Mouse (Mus musculus) heart, embryonic 16.5 days (tissue): ENCODE data around the gene Prkn. TPM values are rescaled to one million over a fixed set of nuclear protein-coding genes. Genes with fewer than 3 reads are reported as not detected.

Source experiments
- ATAC-seq: fragments of 200-750 bp; cut with Nextera tagmentation; replicated peaks from 2 replicates; pipeline ENCODE4 v1.8.0; 2017; ENCODE audit warnings: moderate number of reproducible peaks; ENCODE audit not compliant: insufficient read depth, low FRiP score; ENCODE audit errors: extremely low read depth
- H3K27ac ChIP-seq: fragments of 300-500 bp; sonication (generic); 2 replicates; pipeline ENCODE4 v1.5.1; 2014; ENCODE audit warnings: mild to moderate bottlenecking, low read length, control low read depth, moderate library complexity
- H3K27me3 ChIP-seq: fragments of 300-500 bp; sonication (generic); 2 replicates; pipeline ENCODE4 v1.6.1; 2014; ENCODE audit warnings: low read length, mixed read lengths; ENCODE audit not compliant: control insufficient read depth, insufficient read depth
- H3K36me3 ChIP-seq: fragments of 300-500 bp; sonication (generic); 2 replicates; pipeline ENCODE4 v1.6.1; 2014; ENCODE audit not compliant: control insufficient read depth, insufficient read depth
- H3K4me1 ChIP-seq: fragments of 300-500 bp; sonication (generic); 2 replicates; pipeline ENCODE4 v1.6.1; 2014; ENCODE audit warnings: low read length, mixed read lengths; ENCODE audit not compliant: control insufficient read depth, insufficient read depth
- H3K4me2 ChIP-seq: fragments of 300-500 bp; sonication (generic); 2 replicates; pipeline ENCODE4 v1.6.1; 2014; ENCODE audit warnings: low read depth, mild to moderate bottlenecking, control low read depth, low read length
- H3K4me3 ChIP-seq: fragments of 300-500 bp; sonication (generic); 2 replicates; pipeline ENCODE4 v1.5.1; 2014; ENCODE audit warnings: mild to moderate bottlenecking, control low read depth, low read length
- H3K9ac ChIP-seq: fragments of 300-500 bp; sonication (generic); 2 replicates; pipeline ENCODE4 v1.6.1; 2014; ENCODE audit warnings: low read length, control low read depth
- H3K9me3 ChIP-seq: fragments of 300-500 bp; sonication (generic); replicated peaks from 2 replicates; pipeline ENCODE4 v1.6.1; 2016; ENCODE audit warnings: low read length; ENCODE audit not compliant: control insufficient read depth
- WGBS: fragments of 180-500 bp; shearing (Covaris S2); extraction: QIAGEN DNeasy Blood & Tissue Kit; methylation state at CpG from one replicate; pipeline ENCODE4 v1.1.7; 2014; 5-methylcytosine and 5-hydroxymethylcytosine counted together
- polyA plus RNA-seq: library from polyadenylated mRNA; unstranded; fragments of >200 nt; fragmentation: Nextera tagmentation; extraction: Ambion mirVana; gene quantifications from 2 replicates; pipeline ENCODE4 v1.2.1, GENCODE M21; 2015

Gene Prkn
- polyA plus RNA-seq, 1 experiment from 2014 or later, result 2.4 TPM

DNA sequence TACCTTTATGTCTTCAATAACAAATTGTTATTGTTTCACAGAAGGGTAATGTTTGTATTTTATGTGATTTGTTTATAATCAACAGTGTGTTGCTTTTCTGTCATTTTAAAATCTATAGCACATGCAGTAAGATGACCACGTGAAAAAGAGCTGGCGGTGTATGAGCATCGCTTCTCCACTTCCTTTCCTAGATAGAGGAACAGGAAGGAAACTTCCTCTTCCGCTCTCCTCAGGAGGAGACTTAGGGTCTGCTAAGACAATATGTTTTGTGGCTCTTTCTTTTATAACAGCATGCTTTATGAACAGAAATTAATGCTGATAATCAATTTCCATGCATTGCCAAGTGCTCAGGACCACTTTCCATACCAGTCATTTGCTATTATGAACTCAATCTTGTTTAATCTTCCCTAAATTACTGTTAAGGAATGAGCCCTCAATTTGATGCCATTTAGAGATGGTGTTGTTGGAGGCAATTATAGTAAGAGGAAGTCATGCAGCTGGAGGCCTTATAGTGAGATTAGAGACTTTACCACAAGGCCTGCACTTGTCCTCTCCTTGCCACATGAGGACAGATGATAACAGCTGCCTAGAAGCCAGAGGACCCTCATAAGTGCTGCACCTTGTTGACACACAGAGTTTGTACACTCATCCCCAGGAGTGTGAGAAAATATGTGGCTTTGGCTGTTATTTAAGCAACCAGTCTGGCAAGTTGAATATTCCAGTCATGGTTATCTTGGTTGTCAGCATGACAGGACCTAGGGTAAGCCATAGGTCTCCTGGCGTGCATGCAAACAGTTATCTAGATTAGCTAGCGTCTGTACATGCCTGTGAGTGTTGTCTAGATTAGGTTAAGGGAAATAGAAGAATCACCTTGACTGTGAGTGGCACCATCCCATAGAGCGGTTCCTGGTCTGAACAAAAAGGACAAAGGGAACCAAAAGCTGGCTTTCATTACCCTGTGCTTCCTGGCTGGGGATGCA lies 34.3 kb downstream of the Prkn start:
- ATAC-seq, result no peak
- Histone ChIP-seq H3K27me3 (no peaks in the 10 kb centered on the region), H3K9ac (no peak overlapping the region), H3K9me3 (no peaks in the 10 kb centered on the region), H3K36me3 (no peaks in the 10 kb centered on the region), H3K4me2 (no peak overlapping the region), H3K27ac (no peak overlapping the region), H3K4me3 (no peak overlapping the region), H3K4me1 (peaks cover 2% of the 10 kb centered on the region; the same call in 1 of the 2 replicates)
- 66% methylated on average over 7 of the region's 7 CpGs for WGBS

DNA sequence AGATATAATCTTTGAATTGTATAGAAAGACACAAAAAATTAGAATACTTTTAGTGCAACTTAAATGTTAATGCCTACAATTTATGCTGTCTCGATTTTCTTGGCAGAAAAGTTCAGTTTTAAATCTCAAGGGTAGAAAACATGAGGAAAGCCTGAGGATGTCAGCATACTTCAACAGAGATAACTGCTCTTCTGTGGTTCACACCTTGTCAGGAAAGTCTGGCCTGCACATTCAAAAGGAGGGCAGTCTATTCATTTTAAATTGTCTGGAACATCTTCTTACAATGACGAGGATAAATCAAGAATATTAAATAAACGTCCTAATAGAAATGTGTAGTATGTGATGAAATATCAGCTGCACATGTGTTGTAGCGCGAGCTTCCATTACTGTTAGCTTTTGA lies 38.8 kb downstream of the Prkn start:
- Histone ChIP-seq H3K9me3 (no peaks in the 10 kb centered on the region), H3K27ac (no peak overlapping the region), H3K36me3 (no peaks in the 10 kb centered on the region), H3K4me3 (no peak overlapping the region), H3K9ac (no peak overlapping the region), H3K27me3 (no peaks in the 10 kb centered on the region), H3K4me2 (no peak overlapping the region), H3K4me1 (peaks cover 2% of the 10 kb centered on the region; the same call in 1 of the 2 replicates)
- ATAC-seq, result no peak
- 74% methylated on average over 5 of the region's 5 CpGs for WGBS

DNA sequence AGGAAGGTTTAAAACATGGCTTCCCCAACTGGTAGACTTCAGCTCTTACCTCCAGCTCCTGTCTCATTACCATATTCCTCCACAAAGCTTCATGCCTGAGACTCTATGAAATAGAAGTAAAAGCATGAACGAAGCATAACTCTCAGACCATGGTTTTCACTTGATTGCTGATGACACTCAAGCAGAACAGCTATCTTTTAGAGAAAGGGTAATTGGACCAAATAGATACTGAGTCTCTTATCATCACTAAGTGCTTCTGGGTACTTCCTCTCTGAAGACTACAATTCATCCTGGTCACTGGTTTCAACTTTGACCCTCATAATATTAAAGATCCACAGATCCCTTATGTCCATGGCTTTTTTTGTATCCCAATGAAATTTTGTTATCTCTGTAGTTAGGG lies 42.1 kb downstream of the Prkn start:
- Histone ChIP-seq H3K27ac (no peak overlapping the region), H3K4me1 (no peaks in the 10 kb centered on the region), H3K4me3 (no peak overlapping the region), H3K4me2 (no peak overlapping the region), H3K36me3 (no peaks in the 10 kb centered on the region), H3K9me3 (no peaks in the 10 kb centered on the region), H3K27me3 (no peaks in the 10 kb centered on the region), H3K9ac (no peak overlapping the region)
- ATAC-seq, result no peak
- 83% methylated on average over 1 of the region's 1 CpGs for WGBS

DNA sequence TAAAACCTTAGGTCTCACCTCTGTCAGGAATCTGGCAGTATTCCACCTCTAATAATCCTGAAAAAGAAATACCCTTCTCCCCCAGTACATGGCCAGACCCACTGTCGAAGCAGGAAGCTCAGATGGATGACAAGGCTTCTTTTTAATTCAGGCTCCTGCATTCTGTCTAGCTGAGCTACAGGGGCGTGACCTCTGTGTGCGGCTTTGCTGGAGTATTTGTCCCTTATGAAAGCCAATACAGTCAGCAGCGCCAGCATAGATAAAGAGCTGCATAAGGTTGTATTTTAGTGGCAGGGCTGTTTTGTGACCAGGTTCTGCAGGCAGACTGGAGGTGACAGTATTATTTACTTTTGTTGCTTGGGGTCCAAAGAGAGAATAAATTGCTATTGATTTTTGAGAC lies 47.7 kb downstream of the Prkn start:
- Histone ChIP-seq H3K4me1 (no peaks in the 10 kb centered on the region), H3K9ac (no peak overlapping the region), H3K36me3 (no peaks in the 10 kb centered on the region), H3K9me3 (no peaks in the 10 kb centered on the region), H3K4me2 (no peak overlapping the region), H3K4me3 (no peak overlapping the region), H3K27me3 (no peaks in the 10 kb centered on the region), H3K27ac (no peak overlapping the region)
- WGBS, result 23% methylated on average over 4 of the region's 4 CpGs
- no peak for ATAC-seq

DNA sequence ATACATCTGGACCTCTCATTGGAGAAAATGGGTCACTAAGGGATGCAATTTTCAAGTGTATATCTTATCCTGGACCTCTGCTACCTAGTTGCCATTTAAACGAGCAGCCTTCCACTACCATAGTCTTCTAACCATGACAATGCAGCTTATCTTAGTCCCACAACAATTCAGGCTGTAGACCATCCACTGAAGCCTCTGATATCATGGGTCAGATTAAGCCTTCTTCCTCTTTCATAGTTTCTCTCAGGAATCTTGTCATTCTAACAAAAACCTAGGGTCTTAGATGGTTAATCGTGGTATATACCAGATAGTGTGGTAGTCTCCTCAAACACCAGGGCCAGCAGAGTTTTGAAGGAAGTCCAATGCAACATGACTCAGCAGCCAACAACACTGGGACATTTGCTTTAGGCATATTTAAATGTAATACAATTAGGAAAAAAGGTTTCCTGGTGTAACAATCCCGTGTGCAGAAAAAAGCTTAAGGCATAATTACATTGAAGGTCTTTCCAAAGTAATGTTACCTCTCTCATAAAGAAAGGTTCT lies 61.6 kb downstream of the Prkn start:
- WGBS, result 74% methylated on average over 3 of the region's 3 CpGs
- Histone ChIP-seq H3K4me2 (no peak overlapping the region), H3K36me3 (no peaks in the 10 kb centered on the region), H3K9ac (no peak overlapping the region), H3K4me3 (no peak overlapping the region), H3K4me1 (no peaks in the 10 kb centered on the region), H3K27ac (no peak overlapping the region), H3K9me3 (no peaks in the 10 kb centered on the region), H3K27me3 (no peaks in the 10 kb centered on the region)
- no peak for ATAC-seq

DNA sequence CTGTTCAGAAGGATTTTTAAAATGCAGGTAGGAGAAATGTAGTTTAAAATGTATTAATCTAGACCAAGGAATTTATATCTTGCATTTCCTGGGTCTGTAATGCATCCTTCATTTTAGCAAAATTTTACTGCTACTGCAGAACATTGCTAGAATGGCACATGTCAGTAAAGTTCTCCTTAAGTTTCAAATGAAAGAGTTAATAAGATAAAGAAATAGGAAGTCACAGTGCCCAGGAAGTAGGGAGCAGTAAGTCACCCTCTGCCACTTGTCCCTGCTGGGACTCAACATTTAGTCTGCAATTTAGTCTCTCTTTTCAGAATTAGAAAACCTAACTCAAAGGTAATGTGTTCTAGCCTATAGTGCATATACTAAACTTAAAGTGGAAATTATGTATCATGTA lies 96.5 kb downstream of the Prkn start:
- Histone ChIP-seq H3K4me2 (no peak overlapping the region), H3K4me3 (no peak overlapping the region), H3K4me1 (no peaks in the 10 kb centered on the region), H3K9ac (no peak overlapping the region), H3K27me3 (no peaks in the 10 kb centered on the region), H3K9me3 (no peaks in the 10 kb centered on the region), H3K27ac (no peak overlapping the region), H3K36me3 (no peaks in the 10 kb centered on the region)
- ATAC-seq, result no peak

DNA sequence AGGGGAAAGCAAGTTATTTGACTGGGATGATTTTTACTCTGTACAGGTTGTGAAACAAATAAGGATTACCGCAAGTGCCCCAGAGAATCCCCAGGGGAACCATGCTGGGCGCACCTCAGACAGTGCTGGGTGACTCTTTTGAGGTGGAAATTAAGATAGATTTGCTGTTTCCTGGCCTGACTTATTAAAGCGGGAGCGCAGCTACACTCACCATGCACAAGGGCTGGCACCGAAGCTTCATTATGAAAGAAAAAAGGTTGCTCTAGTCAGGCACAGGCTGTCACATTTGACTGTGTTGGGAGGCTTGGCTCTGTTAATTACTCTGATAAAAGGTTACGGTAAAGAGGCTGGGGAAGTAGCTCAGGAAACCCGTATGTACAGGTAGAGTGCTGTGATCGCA lies 97.7 kb downstream of the Prkn start:
- no peaks in the 10 kb centered on the region for H3K36me3 ChIP-seq
- H3K27me3 ChIP-seq, result no peaks in the 10 kb centered on the region
- H3K27ac ChIP-seq, result no peak overlapping the region
- 57% methylated on average over 8 of the region's 8 CpGs for WGBS
- no peaks in the 10 kb centered on the region for H3K4me1 ChIP-seq
- no peak overlapping the region for H3K4me3 ChIP-seq
- no peak for ATAC-seq
- H3K4me2 ChIP-seq, result no peak overlapping the region
- H3K9ac ChIP-seq, result no peak overlapping the region
- H3K9me3 ChIP-seq, result no peaks in the 10 kb centered on the region

DNA sequence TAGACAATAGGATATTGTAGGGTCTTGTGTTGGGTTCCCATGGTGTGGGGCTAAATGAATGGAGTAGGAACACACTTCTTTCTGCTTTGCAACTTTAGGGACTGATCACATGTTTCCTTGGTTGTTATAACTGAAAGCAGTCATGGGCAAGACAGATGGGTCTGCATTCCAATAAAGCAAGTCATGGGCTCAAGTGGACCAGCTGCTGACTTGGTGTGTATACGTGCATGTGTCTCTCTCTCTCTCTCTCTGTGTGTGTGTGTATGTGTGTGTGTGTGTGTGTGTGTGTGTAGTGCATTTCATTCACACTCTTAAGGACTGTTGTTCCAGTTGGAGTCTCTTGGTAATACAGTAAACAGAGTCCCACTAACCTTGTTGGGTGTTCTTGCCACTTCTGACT lies 98.6 kb downstream of the Prkn start:
- H3K4me3 ChIP-seq, result no peak overlapping the region
- H3K27me3 ChIP-seq, result no peaks in the 10 kb centered on the region
- no peaks in the 10 kb centered on the region for H3K36me3 ChIP-seq
- no peak for ATAC-seq
- H3K4me1 ChIP-seq, result no peaks in the 10 kb centered on the region
- peaks cover 2% of the 10 kb centered on the region; the same call in 1 of the 2 replicates for H3K9me3 ChIP-seq
- WGBS, result 47% methylated on average over 1 of the region's 1 CpGs
- H3K27ac ChIP-seq, result no peak overlapping the region
- H3K9ac ChIP-seq, result no peak overlapping the region
- H3K4me2 ChIP-seq, result no peak overlapping the region

DNA sequence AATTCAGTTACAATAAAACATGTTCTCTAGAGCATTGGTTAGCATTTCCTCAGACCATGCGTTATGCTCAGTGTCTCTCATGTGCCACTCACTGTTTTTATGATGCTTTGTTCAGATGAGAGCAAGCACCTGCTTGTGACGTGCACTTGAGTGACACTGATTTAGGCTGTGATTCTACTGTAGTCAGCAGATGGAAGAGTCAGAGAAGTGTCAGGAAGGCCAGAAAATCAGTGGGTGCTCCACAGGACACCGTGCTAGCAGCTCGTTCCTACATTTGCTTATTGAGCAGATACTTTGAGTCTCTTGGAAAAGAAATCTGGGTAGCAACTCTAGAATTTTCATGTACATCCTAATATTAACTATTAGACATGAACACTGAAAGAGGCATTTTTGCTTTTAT lies 106.4 kb downstream of the Prkn start:
- H3K9me3 ChIP-seq, result peaks cover 2% of the 10 kb centered on the region; the same call in 1 of the 2 replicates
- H3K4me2 ChIP-seq, result no peak overlapping the region
- no peak overlapping the region for H3K4me3 ChIP-seq
- H3K4me1 ChIP-seq, result 0 out of 2 replicates have a peak, but pooled peaks cover 3% of the 10 kb centered on the region
- no peak overlapping the region for H3K27ac ChIP-seq
- no peaks in the 10 kb centered on the region for H3K27me3 ChIP-seq
- no peak for ATAC-seq
- H3K9ac ChIP-seq, result no peak overlapping the region
- WGBS, result 69% methylated on average over 4 of the region's 4 CpGs
- no peaks in the 10 kb centered on the region for H3K36me3 ChIP-seq
